Mouse (Mus musculus) naive thymus-derived CD4-positive, alpha-beta T cell, adult 2 months (primary cell): ENCODE data around the gene Pcmt1.
A peak's percentile ranks its signal among the peaks of the same experiment; 100 is the strongest.

Experiments
- DNase-seq: peaks from one replicate; pipeline ENCODE4 v3.0.0-alpha.2; 2011; ENCODE audit warnings: low read depth

Pcmt1 gene

DNA sequence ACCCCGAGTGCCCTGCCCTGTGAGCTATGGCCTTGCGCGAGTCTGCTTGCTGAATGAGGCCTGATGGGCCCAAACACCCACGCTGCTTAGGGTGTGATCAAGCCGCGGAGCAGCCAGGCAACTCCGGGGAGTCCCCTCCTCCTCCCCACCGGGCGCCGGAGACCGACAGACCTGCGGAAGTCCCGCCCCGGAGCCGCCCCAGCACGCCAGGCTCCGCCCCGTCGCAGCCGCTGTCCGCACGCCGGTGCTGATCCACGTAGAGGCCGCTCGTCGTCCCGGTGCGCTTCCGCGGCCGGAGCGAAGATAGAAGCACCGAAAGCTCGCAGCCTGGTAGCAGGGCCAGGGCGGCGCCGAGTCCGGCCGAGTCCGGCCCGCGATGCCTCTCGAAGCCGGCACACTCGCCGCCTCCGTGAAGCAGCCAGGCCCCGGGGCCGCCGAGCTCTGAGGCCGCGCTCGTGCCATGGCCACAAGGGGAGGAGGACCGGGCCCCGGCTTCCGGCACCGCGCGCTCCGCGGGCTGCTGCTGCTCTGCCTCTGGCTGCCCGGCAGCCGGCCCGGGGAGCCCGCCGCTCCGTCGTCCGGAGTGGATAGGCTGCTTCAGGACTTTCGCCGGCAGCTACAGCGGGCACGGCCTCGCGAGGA, 91.2 kb downstream of the Pcmt1 start, which contains the start of gene Lrp11:
Lrp11 (plus strand) TSS at position 209 of the 642 bp plus-strand sequence.
- peak; percentile 95 for DNase-seq

DNA sequence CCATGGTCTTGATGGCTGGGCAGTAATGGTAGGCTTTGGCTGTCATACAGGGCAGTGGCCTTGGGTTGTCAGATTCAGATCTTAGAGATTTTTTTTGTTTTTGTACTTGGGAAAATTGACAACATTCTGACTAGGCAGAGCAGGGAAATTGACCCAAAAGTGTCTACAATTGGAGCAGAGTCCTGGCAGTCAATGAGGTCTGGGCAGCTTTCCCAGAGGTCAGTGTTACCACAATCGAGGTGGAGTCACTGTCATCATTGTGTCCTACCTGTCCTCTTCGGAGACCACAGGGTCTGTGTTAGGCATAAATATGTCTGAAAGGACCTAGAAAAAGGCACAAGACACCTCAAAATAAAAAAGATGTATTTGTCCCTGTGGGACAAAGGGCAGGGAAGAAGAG, 94.2 kb downstream of the Pcmt1 start:
- no peak for DNase-seq

DNA sequence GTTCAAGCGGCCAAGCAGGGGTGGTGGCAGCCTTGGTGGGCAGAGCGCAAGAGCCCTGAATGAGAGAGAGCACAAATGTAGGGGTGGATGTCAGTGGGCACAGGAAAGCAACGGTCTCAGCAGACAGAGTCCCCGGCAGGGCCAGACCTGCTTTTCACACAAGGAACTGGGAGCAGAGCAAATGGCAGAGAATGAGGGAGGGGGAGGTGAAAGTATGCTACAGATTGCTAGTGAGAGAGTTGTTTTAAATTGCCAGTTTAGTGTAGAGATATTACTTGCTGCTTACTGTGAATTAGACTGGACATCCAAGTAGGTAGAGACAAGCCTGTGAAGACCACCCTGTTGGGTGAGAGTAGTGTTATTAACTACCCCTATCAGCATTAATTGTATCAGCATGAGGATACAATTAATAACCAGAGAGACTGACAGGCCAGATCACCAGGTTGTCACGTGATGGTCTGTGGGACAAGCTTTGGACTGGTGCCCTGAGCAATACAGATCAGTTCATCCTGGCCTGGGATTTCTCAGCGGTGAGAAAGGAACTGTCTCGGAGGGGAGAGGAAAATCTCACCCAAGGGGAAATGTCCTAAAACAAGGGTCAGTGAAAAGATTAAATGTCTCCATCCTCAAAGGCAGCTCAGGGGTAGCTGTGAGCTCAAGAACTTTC, 97.9 kb downstream of the Pcmt1 start:
- no peak for DNase-seq

DNA sequence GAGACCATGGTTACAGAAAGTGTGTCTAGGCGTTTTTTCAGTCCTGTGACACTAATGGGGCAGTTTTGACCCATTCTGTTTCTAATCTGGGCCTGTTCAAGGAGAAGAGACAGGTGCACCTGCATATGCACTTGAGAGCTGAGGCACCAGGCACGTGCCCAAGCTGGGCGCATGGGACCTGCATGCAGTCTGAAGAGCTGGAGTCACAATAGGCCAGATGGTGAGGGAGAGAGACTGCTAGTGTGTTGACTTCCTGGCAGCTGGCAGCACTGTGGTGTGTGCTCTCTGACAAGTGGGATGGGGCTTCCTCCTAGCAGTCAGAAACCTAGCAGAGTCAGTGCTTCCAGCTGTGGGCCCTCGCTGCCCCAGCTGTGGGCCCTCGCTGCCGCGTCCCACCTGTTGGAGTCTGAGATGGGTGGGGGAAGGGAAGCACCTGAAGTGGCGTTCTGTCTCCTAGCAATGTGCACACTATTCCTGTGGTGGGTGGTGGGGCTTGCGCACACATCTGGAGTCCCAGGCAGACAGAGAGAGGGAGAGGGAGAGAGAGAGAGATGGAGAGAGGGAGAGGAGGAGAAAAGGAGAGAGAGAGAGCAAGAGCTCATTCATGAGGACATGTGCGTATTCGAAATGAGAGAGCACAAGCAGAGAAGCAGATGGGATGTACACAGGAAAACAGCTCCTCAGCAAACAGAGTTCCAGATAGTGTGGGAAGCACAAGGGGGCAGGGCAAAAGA, 98.6 kb downstream of the Pcmt1 start:
- no peak for DNase-seq

DNA sequence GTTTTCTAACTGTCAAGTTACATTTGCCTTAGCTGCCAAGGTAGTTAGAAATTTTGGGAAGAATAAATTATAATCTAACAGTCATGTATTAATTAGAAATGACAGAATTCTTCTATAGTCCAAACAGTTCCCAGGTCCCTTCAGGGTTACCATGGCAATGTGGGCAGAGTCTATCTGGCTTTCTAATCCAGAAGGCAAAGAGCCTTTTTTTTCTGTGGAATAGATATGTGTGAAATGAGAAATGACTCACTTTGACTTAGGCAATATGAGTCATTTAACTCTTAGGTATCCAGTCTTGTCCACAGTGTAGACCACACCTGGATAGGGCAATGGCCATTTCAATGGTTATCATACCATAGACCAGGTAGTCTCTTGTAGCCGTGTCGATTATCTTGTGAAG, 99.5 kb downstream of the Pcmt1 start:
- DNase-seq = no peak
